Mouse (Mus musculus): ENCODE results near the gene Gm7168.
"Not testable (repeated sequence)": the region's sequence is repeated elsewhere in the genome, so short reads cannot be mapped to it uniquely, and the experiment has no call there.

The Gm7168 gene

DNA sequence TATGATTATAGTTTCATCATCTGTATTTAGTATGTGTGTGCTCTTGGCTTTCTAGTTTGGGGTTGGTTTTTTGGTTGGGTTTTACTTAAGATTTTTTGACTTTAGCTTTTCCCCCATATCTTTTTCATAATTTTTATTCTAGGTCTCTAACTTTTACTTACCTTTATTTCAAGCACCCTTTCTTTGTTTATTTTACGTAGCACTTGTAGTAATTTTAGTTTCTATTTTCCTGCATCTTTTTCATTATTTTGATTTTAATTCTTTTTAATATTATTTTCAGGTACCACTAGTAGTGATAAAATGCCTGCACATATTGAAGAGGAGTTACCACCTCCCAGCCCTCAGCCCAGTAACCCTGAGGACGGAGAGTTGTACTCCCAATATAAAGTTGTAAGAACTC lies at the start of gene Gm7168:
Gm7168 (plus strand) TSS at position 301 of the 400 bp plus-strand sequence.
- DNase-seq (ENCODE audit: low spot score in 2 of 2) = not testable (repeated sequence)

- no peak for DNase-seq (ENCODE audit: low spot score in 2 of 2)
Observed at GRCm38 (mm10) chr17:13898838-13899237, 49.3 kb upstream of the Gm7168 start.

DNA sequence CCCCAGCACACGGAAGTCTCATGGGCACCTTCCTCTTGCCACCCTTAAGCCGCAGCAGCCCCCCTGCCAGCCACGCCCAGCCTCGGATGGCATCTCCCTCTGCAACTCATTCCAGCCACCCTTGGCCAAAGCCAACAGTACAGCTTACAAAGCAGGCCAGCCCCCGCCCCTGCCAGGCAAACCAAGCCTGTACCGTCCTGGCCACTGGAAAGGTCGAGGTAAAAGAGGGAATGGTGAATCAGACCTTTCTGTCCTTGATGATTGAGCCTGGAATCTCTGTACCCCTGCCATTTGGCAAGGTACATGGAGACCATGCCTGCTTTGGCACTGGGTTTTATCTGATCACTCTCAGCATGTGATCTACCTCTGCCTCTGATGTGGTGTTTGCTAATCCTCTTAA lies 48.9 kb upstream of the Gm7168 start:
- DNase-seq (ENCODE audit: low spot score in 2 of 2) = no peak

GRCm38 (mm10) chr17:13903793-13904192 lies 44.4 kb upstream of the Gm7168 start:
- no peak for DNase-seq (ENCODE audit: low spot score in 2 of 2)

- DNase-seq (ENCODE audit: low spot score in 2 of 2) = no peak
Observed at GRCm38 (mm10) chr17:13907082-13907481, 41.1 kb upstream of the Gm7168 start.

DNA sequence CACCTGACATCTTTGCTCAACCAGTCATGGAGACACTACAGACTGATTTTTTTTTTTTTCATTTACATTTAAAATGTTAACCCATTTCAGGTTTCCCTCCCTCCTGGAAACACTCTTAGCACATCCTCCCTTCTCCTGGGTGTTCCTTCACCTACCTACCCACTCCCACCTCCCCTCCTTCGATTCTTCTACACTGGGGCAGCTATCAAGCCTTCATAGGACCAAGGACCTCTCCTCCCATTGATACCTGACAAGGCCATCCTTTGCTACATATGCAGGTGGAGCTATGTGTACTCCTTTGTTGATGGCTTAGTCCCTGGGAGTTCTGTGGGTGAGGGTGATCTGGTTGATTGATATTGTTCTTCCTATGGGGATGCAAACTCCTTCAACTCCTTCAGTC lies 40.5 kb upstream of the Gm7168 start:
- no peak for DNase-seq (ENCODE audit: low spot score in 2 of 2)

- no peak for DNase-seq (ENCODE audit: low spot score in 2 of 2)
Observed at GRCm38 (mm10) chr17:13913951-13914350, 34.2 kb upstream of the Gm7168 start.

- DNase-seq (ENCODE audit: low spot score in 2 of 2) = no peak
Observed at GRCm38 (mm10) chr17:13914531-13914930, 33.6 kb upstream of the Gm7168 start.

GRCm38 (mm10) chr17:13920771-13921170 lies 27.4 kb upstream of the Gm7168 start:
- no peak for DNase-seq (ENCODE audit: low spot score in 2 of 2)

GRCm38 (mm10) chr17:13923418-13923817 lies 24.8 kb upstream of the Gm7168 start:
- DNase-seq (ENCODE audit: low spot score in 2 of 2) = no peak

DNA sequence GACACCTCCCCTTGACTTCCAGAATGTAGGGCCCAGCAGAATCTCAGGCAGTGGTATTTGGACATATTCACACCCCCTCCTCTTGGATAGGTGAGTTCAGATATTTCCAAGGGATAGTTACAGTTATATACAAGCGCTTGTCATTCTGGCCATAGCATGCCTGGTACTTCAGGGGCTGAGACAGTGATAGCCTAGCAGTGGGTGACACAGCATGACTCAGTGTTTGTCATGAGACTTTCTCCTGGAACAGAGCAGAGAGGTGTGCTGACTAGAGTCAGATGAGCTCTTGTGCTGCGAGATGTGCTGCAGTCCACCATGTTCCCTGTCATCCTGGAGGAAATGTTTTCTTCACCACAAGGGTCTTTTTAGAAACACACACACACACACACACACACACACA lies 23.6 kb upstream of the Gm7168 start:
- no peak for DNase-seq (ENCODE audit: low spot score in 2 of 2)

DNA sequence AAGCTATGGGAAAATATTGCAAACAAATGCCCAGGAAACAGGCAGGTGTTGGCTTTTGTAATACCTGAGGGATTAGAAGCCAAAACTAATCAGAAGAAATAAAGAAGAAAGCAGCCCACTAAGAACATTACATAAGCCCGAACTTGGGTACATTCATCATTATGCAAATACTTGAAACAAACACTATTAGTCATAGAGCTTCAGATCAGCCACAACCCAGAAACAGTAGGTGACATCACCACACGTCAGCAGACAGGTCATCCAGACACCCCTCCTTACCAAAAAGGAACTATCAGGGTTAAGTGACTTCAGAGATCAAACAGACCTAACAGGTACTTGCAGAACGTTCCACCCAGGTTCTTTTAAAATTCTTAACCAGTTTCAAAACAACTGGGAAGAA lies 22.2 kb upstream of the Gm7168 start:
- no peak for DNase-seq (ENCODE audit: low spot score in 2 of 2)

GRCm38 (mm10) chr17:13930421-13930820 lies 17.8 kb upstream of the Gm7168 start:
- no peak for DNase-seq (ENCODE audit: low spot score in 2 of 2)

- DNase-seq (ENCODE audit: low spot score in 2 of 2) = not testable (repeated sequence)
Observed at GRCm38 (mm10) chr17:13935364-13935763, 12.8 kb upstream of the Gm7168 start.

DNA sequence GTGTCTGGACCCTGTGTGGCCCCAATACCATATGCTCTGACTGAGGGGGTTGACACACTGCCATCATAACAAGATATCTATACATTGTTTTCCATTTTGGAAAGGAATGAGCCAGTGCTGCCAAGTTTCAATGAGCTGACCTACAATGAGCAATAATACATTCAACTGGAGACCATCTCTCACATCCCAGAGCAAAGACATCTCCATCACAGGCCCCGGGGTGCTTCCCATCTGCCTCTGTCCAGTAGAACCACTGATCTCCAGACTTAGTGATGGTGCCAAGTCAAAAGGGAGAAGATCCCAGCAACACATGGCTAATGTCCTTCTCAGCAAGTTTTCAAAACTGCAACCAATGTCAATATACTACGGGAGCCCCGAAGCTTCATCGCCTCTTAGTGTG lies 10.4 kb upstream of the Gm7168 start:
- DNase-seq (ENCODE audit: low spot score in 2 of 2) = no peak

DNA sequence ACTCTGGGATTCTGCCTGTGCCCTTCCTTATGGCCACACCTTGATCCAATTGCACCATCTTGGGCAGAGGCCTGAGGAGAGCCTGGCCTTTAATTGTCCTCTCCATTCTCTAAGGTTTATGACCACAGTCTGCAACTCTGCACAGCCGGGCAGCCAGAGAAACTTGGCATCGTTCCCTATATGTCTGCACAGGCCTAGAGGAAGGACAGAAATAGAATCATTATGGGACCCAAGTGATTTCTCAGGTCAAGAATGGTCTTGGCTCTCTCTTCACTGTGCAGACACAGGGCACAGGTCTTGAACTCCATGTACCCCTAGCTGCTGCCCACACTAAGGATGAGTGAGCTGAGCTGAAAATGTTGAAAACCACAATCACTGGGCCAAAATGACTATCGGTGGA lies 9.5 kb upstream of the Gm7168 start:
- no peak for DNase-seq (ENCODE audit: low spot score in 2 of 2)

- not testable (repeated sequence) for DNase-seq (ENCODE audit: low spot score in 2 of 2)
Observed at GRCm38 (mm10) chr17:13939231-13939630, 8.9 kb upstream of the Gm7168 start.

- no peak for DNase-seq (ENCODE audit: low spot score in 2 of 2)
Observed at GRCm38 (mm10) chr17:13940487-13940886, 7.7 kb upstream of the Gm7168 start.

DNA sequence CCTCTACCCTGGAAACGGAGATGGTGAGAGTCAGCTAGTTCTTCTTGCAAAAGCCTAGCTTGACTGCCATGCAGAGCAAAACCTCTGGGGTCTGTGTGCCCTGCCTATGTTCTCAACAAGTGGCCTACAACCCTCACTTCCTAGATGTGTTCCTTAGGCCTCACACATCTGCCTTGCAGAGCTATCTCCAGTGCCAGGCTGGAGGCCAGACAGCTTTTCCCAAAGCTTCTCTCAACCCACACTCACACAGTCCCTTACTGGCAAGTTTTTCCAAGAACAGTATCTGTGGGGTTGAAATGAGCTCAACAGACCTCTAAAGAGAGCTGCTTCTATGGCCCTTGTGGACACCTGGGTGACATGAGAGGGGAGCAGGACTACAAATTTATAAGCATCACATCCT lies 3.4 kb downstream of the Gm7168 start:
- not testable (repeated sequence) for DNase-seq (ENCODE audit: low spot score in 2 of 2)

DNA sequence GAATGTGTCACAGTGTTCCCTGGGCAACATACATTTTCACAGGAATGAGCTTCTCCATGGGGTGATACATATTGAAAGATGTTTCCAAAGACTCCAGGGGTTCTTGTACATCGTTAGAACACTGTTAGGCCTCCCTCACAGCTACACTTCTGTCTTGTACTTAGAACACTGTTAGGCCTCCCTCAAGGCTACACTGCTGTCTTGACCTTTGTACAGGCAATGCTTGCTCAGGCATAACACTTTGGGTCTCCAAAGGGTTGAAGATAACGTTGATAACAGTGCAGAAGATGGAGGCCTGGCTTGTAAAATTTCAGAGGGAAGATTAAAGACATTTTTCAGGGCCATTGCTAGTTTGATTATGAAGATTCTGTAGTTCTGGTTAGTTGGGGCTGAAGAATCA lies 10.0 kb downstream of the Gm7168 start:
- not testable (repeated sequence) for DNase-seq (ENCODE audit: low spot score in 2 of 2)

GRCm38 (mm10) chr17:13962245-13962644 lies 14.1 kb downstream of the Gm7168 start:
- DNase-seq (ENCODE audit: low spot score in 2 of 2) = not testable (repeated sequence)

DNA sequence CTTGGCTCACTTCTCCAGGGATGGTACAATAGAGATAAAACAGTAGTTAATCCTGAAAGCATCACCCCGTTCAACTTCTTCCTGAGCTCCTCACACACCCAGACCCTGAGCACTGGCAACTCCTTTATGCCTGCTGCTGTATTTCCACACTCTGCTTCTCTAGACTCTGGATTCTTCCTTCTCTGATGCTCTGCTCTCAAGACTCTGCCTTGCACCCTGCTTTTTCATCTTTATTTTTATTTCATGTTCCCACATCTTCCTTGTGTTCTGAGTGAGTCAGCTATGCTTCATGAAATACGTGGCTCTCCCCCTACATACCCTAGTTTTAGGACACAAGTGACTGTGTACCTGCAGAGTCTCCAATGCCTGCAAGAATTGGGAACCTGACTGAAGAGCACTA lies 16.9 kb downstream of the Gm7168 start:
- DNase-seq (ENCODE audit: low spot score in 2 of 2) = not testable (repeated sequence)

DNA sequence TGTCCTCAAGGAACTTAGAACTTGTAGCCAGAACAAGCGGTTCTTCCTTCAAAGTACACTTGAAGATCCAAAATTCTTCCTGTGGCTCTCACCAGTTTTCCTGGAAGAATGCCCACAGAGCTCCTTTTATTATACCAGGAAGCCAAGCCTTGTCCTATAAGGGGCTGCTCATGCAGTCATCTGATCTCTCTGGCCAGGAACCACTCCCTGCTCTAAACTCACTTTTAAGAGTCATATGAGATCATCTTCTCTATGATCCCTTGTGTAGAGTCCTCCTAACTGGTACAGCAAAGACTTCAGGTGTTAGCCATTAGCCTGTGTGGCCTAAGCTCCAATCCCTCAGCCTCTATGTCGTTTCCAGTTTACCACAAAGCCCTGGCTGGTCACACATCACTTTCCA lies 21.7 kb downstream of the Gm7168 start:
- DNase-seq (ENCODE audit: low spot score in 2 of 2) = not testable (repeated sequence)

- DNase-seq (ENCODE audit: low spot score in 2 of 2) = not testable (repeated sequence)
Observed at GRCm38 (mm10) chr17:13970796-13971195, 22.6 kb downstream of the Gm7168 start.

- no peak for DNase-seq (ENCODE audit: low spot score in 2 of 2)
Observed at GRCm38 (mm10) chr17:13987690-13988089, 39.5 kb downstream of the Gm7168 start.

Data from right cerebral cortex, postnatal 36 days (tissue).